Mouse (Mus musculus) right cerebral cortex, postnatal 36 days (tissue): ENCODE measurements around the gene Ddx6.

Source experiments
- DNase-seq, 2 experiments: peaks; one replicate each; pipeline ENCODE4 v3.0.0; 2022; ENCODE audit warnings: low spot score in 2 of 2, mixed read lengths in 1 of 2

The Ddx6 gene

DNA sequence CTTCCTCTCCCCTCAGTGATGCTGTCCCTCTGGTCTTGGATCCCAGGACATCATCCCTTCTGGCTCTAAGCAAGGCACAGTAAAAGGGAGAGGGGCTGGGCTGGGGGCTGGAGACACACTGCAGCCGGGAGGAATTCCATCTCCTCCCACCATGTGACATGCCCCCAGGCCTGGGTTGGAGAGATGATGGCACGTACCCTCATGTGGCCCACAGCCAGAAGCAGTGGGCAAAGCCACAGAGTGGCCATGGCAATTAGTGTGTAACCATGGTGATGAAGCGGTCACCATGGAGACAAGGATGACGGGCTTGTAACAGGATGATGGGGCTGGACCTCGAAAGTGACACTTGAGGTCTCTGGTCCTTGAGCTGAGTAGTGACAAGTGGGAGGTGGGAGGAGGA, 81.9 kb downstream of the Ddx6 start:
- DNase-seq, result no peak

- no peak for DNase-seq
Observed at GRCm38 (mm10) chr9:44688013-44688412, 83.3 kb downstream of the Ddx6 start.
